Mouse (Mus musculus): ENCODE data around the gene Tmem69. TPM values are rescaled to one million over a fixed set of nuclear protein-coding genes. Genes with fewer than 3 reads are reported as not detected.

Tmem69 gene
- 34.6 and 39.3 TPM in 2 replicates for polyA plus RNA-seq (2016; fragmentation: Nextera tagmentation; extraction: Ambion mirVana)

GRCm38 (mm10) chr4:116555413-116556300 is at the start of gene Tmem69:
Tmem69 (minus strand) TSS chr4:116555936.
- H3K4me1 ChIP-seq, result peaks cover 26% of the 10 kb centered on the region
- peak within 1 kb of the TSS; percentile 96 for H3K9ac ChIP-seq
- H3K4me2 ChIP-seq, result peak within 1 kb of the TSS; percentile 96
- WGBS (ENCODE audit: insufficient replicate concordance), result 4% methylated on average over 23 of the region's 23 CpGs
- H3K27ac ChIP-seq, result peak within 1 kb of the TSS; percentile 97
- H3K9me3 ChIP-seq (replicated peaks), result no peaks in the 10 kb centered on the region
- H3K27me3 ChIP-seq (replicated peaks), result no peaks in the 10 kb centered on the region
- peaks cover 29% of the 10 kb centered on the region for H3K36me3 ChIP-seq
- ATAC-seq, result no peak
- H3K4me3 ChIP-seq, result peak within 1 kb of the TSS; percentile 97

- H3K9me3 ChIP-seq (replicated peaks), result no peaks in the 10 kb centered on the region
- no peaks in the 10 kb centered on the region for H3K27me3 ChIP-seq (replicated peaks)
- H3K4me3 ChIP-seq, result peak overlapping the region; percentile 73
- WGBS (ENCODE audit: insufficient replicate concordance), result 2% methylated on average over 50 of the region's 50 CpGs
- H3K27ac ChIP-seq, result peak overlapping the region; percentile 71
- ATAC-seq, result peak; percentile 95
- H3K4me1 ChIP-seq, result peaks cover 33% of the 10 kb centered on the region
- peaks cover 58% of the 10 kb centered on the region for H3K36me3 ChIP-seq
- H3K9ac ChIP-seq, result peak overlapping the region; percentile 75
- H3K4me2 ChIP-seq, result peak overlapping the region; percentile 89
Measured at GRCm38 (mm10) chr4:116596978-116597881, 41.5 kb upstream of the Tmem69 start.

GRCm38 (mm10) chr4:116596379-116596778 is 40.6 kb upstream of the Tmem69 start, which contains the start of gene Ccdc17:
Ccdc17 (plus strand) TSS chr4:116596654.
- Histone ChIP-seq H3K9ac (peak within 1 kb of the TSS; percentile 75), H3K9me3 (replicated peaks) (no peaks in the 10 kb centered on the region), H3K27ac (peak within 1 kb of the TSS; percentile 71), H3K4me2 (peak within 1 kb of the TSS; percentile 89), H3K36me3 (peaks cover 58% of the 10 kb centered on the region), H3K27me3 (replicated peaks) (no peaks in the 10 kb centered on the region), H3K4me1 (peaks cover 36% of the 10 kb centered on the region), H3K4me3 (peak within 1 kb of the TSS; percentile 73)
- WGBS (ENCODE audit: insufficient replicate concordance), result 39% methylated on average over 5 of the region's 5 CpGs
- no peak for ATAC-seq

GRCm38 (mm10) chr4:116595793-116596192 is 40.1 kb upstream of the Tmem69 start:
- no peak overlapping the region for H3K9ac ChIP-seq
- WGBS (ENCODE audit: insufficient replicate concordance), result 78% methylated on average over 8 of the region's 8 CpGs
- no peak overlapping the region for H3K4me2 ChIP-seq
- H3K9me3 ChIP-seq (replicated peaks), result no peaks in the 10 kb centered on the region
- no peak overlapping the region for H3K4me3 ChIP-seq
- H3K36me3 ChIP-seq, result peaks cover 58% of the 10 kb centered on the region
- H3K27me3 ChIP-seq (replicated peaks), result no peaks in the 10 kb centered on the region
- no peak overlapping the region for H3K27ac ChIP-seq
- H3K4me1 ChIP-seq, result peaks cover 36% of the 10 kb centered on the region
- no peak for ATAC-seq

GRCm38 (mm10) chr4:116558151-116558882 is 2.6 kb upstream of the Tmem69 start:
- H3K4me3 ChIP-seq, result peak overlapping the region; percentile 97

GRCm38 (mm10) chr4:116557306-116558121 is 1.8 kb upstream of the Tmem69 start, which contains the start of gene Gpbp1l1:
Gpbp1l1 (plus strand) TSS chr4:116557658.
- Histone ChIP-seq H3K36me3 (peaks cover 33% of the 10 kb centered on the region), H3K27me3 (replicated peaks) (no peaks in the 10 kb centered on the region), H3K27ac (peak within 1 kb of the TSS; percentile 97), H3K4me1 (peaks cover 38% of the 10 kb centered on the region), H3K9me3 (replicated peaks) (no peaks in the 10 kb centered on the region), H3K9ac (peak within 1 kb of the TSS; percentile 96), H3K4me3 (peak within 1 kb of the TSS; percentile 97), H3K4me2 (peak within 1 kb of the TSS; percentile 96)
- peak; percentile 93 for ATAC-seq
- under 1% methylated on average over 77 of the region's 78 CpGs for WGBS (ENCODE audit: insufficient replicate concordance)

More at GRCm38 (mm10) chr4:116558151-116558882, 2.6 kb upstream of the Tmem69 start:
- Histone ChIP-seq H3K4me2 (peak overlapping the region; percentile 96), H3K27me3 (replicated peaks) (no peaks in the 10 kb centered on the region), H3K36me3 (peaks cover 25% of the 10 kb centered on the region), H3K4me1 (peaks cover 38% of the 10 kb centered on the region), H3K9ac (peak overlapping the region; percentile 96), H3K27ac (peak overlapping the region; percentile 97), H3K9me3 (replicated peaks) (no peaks in the 10 kb centered on the region)
- whole genome bisulfite sequencing (ENCODE audit: insufficient replicate concordance), result 2% methylated on average over 15 of the region's 15 CpGs
- no peak for ATAC-seq

GRCm38 (mm10) chr4:116556561-116557305 is 997 bp upstream of the Tmem69 start:
- 0% methylated on average over 28 of the region's 28 CpGs for whole genome bisulfite sequencing (ENCODE audit: insufficient replicate concordance)
- Histone ChIP-seq H3K9me3 (replicated peaks) (no peaks in the 10 kb centered on the region), H3K4me1 (peaks cover 32% of the 10 kb centered on the region), H3K27ac (peak overlapping the region; percentile 97), H3K36me3 (peaks cover 34% of the 10 kb centered on the region), H3K9ac (peak overlapping the region; percentile 96), H3K27me3 (replicated peaks) (no peaks in the 10 kb centered on the region), H3K4me3 (peak overlapping the region; percentile 97), H3K4me2 (peak overlapping the region; percentile 96)
- peak; percentile 93 for ATAC-seq

- H3K9ac ChIP-seq, result no peak overlapping the region
- no peak for ATAC-seq
- H3K27me3 ChIP-seq (replicated peaks), result no peaks in the 10 kb centered on the region
Measured at GRCm38 (mm10) chr4:116553035-116553434, 2.7 kb downstream of the Tmem69 start.

GRCm38 (mm10) chr4:116550432-116550831 is 5.3 kb downstream of the Tmem69 start:
- no peak overlapping the region for H3K9ac ChIP-seq
- ATAC-seq, result no peak
- peaks cover 7% of the 10 kb centered on the region; the same call in 1 of the 2 replicates for H3K4me1 ChIP-seq
- H3K27me3 ChIP-seq (replicated peaks), result no peaks in the 10 kb centered on the region
- H3K4me3 ChIP-seq, result no peak overlapping the region
- H3K36me3 ChIP-seq, result peaks cover 25% of the 10 kb centered on the region
- H3K27ac ChIP-seq, result no peak overlapping the region
- H3K4me2 ChIP-seq, result no peak overlapping the region
- no peaks in the 10 kb centered on the region for H3K9me3 ChIP-seq (replicated peaks)
- WGBS (ENCODE audit: insufficient replicate concordance), result 24% methylated on average over 1 of the region's 1 CpGs

More at GRCm38 (mm10) chr4:116553035-116553434, 2.7 kb downstream of the Tmem69 start:
- no peak overlapping the region for H3K4me3 ChIP-seq
- H3K9me3 ChIP-seq (replicated peaks), result no peaks in the 10 kb centered on the region
- WGBS (ENCODE audit: insufficient replicate concordance), result 85% methylated on average over 3 of the region's 3 CpGs
- no peak overlapping the region for H3K4me2 ChIP-seq
- no peak overlapping the region for H3K27ac ChIP-seq
- peaks cover 25% of the 10 kb centered on the region for H3K36me3 ChIP-seq
- peaks cover 7% of the 10 kb centered on the region; the same call in 1 of the 2 replicates for H3K4me1 ChIP-seq

GRCm38 (mm10) chr4:116537737-116538136 is 18.0 kb downstream of the Tmem69 start:
- Histone ChIP-seq H3K4me2 (no peak overlapping the region), H3K27ac (no peak overlapping the region), H3K36me3 (peaks cover 27% of the 10 kb centered on the region), H3K4me1 (no peaks in the 10 kb centered on the region), H3K27me3 (replicated peaks) (no peaks in the 10 kb centered on the region), H3K9me3 (replicated peaks) (0 out of 2 replicates have a peak, but pooled peaks cover 3% of the 10 kb centered on the region), H3K4me3 (no peak overlapping the region), H3K9ac (no peak overlapping the region)
- no peak for ATAC-seq
- 78% methylated on average over 3 of the region's 3 CpGs for WGBS (ENCODE audit: insufficient replicate concordance)

Data from liver, embryonic 12.5 days (tissue).